Mouse (Mus musculus): ENCODE data around the gene Dbnl. TPM values are rescaled to one million over a fixed set of nuclear protein-coding genes. Genes with fewer than 3 reads are reported as not detected.

The Dbnl gene
- polyA plus RNA-seq, 1 experiment from 2014 or later = 148 TPM

GRCm38 (mm10) chr11:5778481-5778880 is 9.8 kb upstream of the Dbnl start:
- no peak for ATAC-seq (ENCODE audit: low FRiP score, low read depth)
- H3K4me2 ChIP-seq (replicated peaks) = no peak overlapping the region
- H3K27ac ChIP-seq (replicated peaks) = no peak overlapping the region
- H3K4me1 ChIP-seq = no peaks in the 10 kb centered on the region
- 70% methylated on average over 2 of the region's 2 CpGs for WGBS
- no peak overlapping the region for H3K4me3 ChIP-seq
- H3K9ac ChIP-seq (replicated peaks) = no peak overlapping the region
- no peaks in the 10 kb centered on the region for H3K9me3 ChIP-seq
- no peaks in the 10 kb centered on the region for H3K27me3 ChIP-seq
- peaks cover 5% of the 10 kb centered on the region; the same call in 1 of the 2 replicates for H3K36me3 ChIP-seq

- Histone ChIP-seq H3K9ac (replicated peaks) (no peak overlapping the region), H3K9me3 (no peaks in the 10 kb centered on the region), H3K27me3 (no peaks in the 10 kb centered on the region), H3K4me1 (no peaks in the 10 kb centered on the region), H3K36me3 (peaks cover 5% of the 10 kb centered on the region; the same call in 1 of the 2 replicates), H3K4me3 (no peak overlapping the region), H3K4me2 (replicated peaks) (no peak overlapping the region), H3K27ac (replicated peaks) (no peak overlapping the region)
- ATAC-seq (ENCODE audit: low FRiP score, low read depth) = no peak
- WGBS = 93% methylated on average over 6 of the region's 6 CpGs
Observed at GRCm38 (mm10) chr11:5780035-5780499, 8.2 kb upstream of the Dbnl start.

GRCm38 (mm10) chr11:5782199-5782944 is 5.9 kb upstream of the Dbnl start:
- Histone ChIP-seq H3K27me3 (no peaks in the 10 kb centered on the region), H3K9me3 (no peaks in the 10 kb centered on the region), H3K4me1 (peaks cover 4% of the 10 kb centered on the region), H3K4me2 (replicated peaks) (no peak overlapping the region), H3K36me3 (peaks cover 5% of the 10 kb centered on the region; the same call in 1 of the 2 replicates), H3K9ac (replicated peaks) (no peak overlapping the region), H3K27ac (replicated peaks) (no peak overlapping the region), H3K4me3 (no peak overlapping the region)
- WGBS = 74% methylated on average over 8 of the region's 8 CpGs
- ATAC-seq (ENCODE audit: low FRiP score, low read depth) = no peak

- H3K9me3 ChIP-seq = no peaks in the 10 kb centered on the region
- peaks cover 24% of the 10 kb centered on the region for H3K4me1 ChIP-seq
- no peak overlapping the region for H3K9ac ChIP-seq (replicated peaks)
- H3K4me3 ChIP-seq = no peak overlapping the region
- H3K4me2 ChIP-seq (replicated peaks) = no peak overlapping the region
- H3K27me3 ChIP-seq = no peaks in the 10 kb centered on the region
- no peak overlapping the region for H3K27ac ChIP-seq (replicated peaks)
- H3K36me3 ChIP-seq = peaks cover 2% of the 10 kb centered on the region; the same call in 1 of the 2 replicates
- no peak for ATAC-seq (ENCODE audit: low FRiP score, low read depth)
Observed at GRCm38 (mm10) chr11:5785732-5786131, 2.6 kb upstream of the Dbnl start.

DNA sequence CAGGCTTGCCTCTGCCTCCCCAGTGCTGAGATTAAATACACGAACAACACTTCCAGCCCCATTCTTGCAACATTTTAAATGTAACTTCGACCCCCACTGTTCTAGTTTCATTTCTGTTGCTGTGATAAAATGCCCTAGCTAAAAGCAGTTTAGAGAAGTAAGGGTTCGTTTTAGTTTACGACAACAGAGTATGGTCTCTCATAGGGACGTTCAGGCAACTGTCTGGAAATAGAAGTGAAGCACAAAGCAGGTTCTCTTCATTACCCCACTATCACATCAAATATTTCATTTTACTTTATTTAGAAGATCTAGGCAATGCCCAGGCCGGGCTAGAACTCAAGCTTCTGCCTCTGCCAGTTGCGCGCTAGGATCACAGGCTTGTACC is 625 bp upstream of the Dbnl start:
- Histone ChIP-seq H3K4me1 (peaks cover 24% of the 10 kb centered on the region), H3K9ac (replicated peaks) (peak overlapping the region; percentile 88), H3K27me3 (no peaks in the 10 kb centered on the region), H3K4me3 (peak overlapping the region; percentile 91), H3K4me2 (replicated peaks) (peak overlapping the region; percentile 66), H3K27ac (replicated peaks) (peak overlapping the region; percentile 90; the same call in 1 of the 2 replicates), H3K9me3 (no peaks in the 10 kb centered on the region), H3K36me3 (peaks cover 19% of the 10 kb centered on the region)
- WGBS = 43% methylated on average over 8 of the region's 8 CpGs
- no peak for ATAC-seq (ENCODE audit: low FRiP score, low read depth)

- peak overlapping the region; percentile 90 for H3K27ac ChIP-seq (replicated peaks)
Observed at GRCm38 (mm10) chr11:5789071-5789753, 924 bp downstream of the Dbnl start.

DNA sequence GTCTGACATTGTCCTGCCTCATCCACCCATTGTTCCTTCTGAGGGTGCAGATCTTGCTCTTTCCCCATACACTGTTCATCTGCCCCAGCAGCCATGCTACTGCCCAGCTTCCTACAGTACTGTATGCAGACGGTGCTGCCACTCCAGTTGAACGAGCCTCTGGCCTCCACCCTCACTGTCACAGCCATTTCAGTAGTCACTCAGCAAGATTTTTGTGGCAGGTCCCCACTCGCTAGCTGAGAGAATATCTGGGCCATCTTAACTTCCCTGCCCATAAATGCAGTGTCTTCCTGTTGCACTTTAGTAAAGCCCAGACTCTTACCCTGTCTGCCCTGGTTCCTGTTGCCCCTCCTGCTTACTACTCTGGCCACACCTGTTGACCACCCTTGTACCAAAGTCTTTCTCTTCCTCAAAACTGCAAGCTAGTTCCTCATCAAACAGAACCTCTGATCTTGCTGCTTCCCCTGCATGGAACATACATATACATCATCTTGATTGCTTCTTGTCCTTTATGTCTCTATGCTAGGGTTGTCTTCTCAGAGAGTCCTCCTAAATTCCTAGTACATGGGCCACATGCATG is 1.6 kb downstream of the Dbnl start:
- Histone ChIP-seq H3K27ac (replicated peaks) (no peak overlapping the region), H3K4me2 (replicated peaks) (peak overlapping the region; percentile 66), H3K4me3 (peak overlapping the region; percentile 91; the same call in 1 of the 2 replicates), H3K9me3 (no peaks in the 10 kb centered on the region), H3K4me1 (peaks cover 24% of the 10 kb centered on the region), H3K9ac (replicated peaks) (peak overlapping the region; percentile 88; the same call in 1 of the 2 replicates), H3K27me3 (no peaks in the 10 kb centered on the region), H3K36me3 (peaks cover 39% of the 10 kb centered on the region)
- 82% methylated on average over 3 of the region's 3 CpGs for WGBS
- ATAC-seq (ENCODE audit: low FRiP score, low read depth) = no peak

More at GRCm38 (mm10) chr11:5789071-5789753, 924 bp downstream of the Dbnl start:
- Histone ChIP-seq H3K27me3 (no peaks in the 10 kb centered on the region), H3K9me3 (no peaks in the 10 kb centered on the region), H3K36me3 (peaks cover 33% of the 10 kb centered on the region), H3K4me3 (peak overlapping the region; percentile 91), H3K9ac (replicated peaks) (peak overlapping the region; percentile 88), H3K4me2 (replicated peaks) (peak overlapping the region; percentile 66), H3K4me1 (peaks cover 24% of the 10 kb centered on the region)
- 70% methylated on average over 6 of the region's 6 CpGs for WGBS
- no peak for ATAC-seq (ENCODE audit: low FRiP score, low read depth)

GRCm38 (mm10) chr11:5790431-5790830 is 2.1 kb downstream of the Dbnl start:
- Histone ChIP-seq H3K9me3 (no peaks in the 10 kb centered on the region), H3K9ac (replicated peaks) (no peak overlapping the region), H3K36me3 (peaks cover 45% of the 10 kb centered on the region), H3K27ac (replicated peaks) (no peak overlapping the region), H3K4me1 (peaks cover 24% of the 10 kb centered on the region), H3K4me3 (no peak overlapping the region), H3K4me2 (replicated peaks) (no peak overlapping the region), H3K27me3 (no peaks in the 10 kb centered on the region)
- WGBS = 100% methylated on average over 1 of the region's 1 CpGs
- ATAC-seq (ENCODE audit: low FRiP score, low read depth) = no peak

DNA sequence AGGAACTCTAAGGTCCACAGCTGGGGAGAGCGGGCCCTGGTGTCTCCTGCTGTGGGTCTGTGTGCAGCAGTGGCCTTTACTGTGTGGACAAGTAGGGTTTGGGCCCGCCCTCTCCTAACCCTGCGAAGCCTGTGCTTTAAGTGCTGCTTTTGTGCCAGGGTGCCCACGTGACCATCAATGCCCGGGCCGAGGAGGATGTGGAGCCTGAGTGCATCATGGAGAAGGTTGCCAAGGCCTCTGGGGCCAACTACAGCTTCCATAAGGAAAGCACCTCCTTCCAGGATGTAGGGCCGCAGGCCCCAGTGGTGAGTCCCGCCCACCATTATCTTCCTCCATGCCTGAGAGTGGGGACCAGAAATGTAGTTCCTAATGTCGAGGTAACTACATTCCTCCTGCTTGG is 7.0 kb downstream of the Dbnl start:
- 0 out of 2 replicates have a peak, but pooled peaks cover 1% of the 10 kb centered on the region for H3K4me1 ChIP-seq
- H3K27me3 ChIP-seq = no peaks in the 10 kb centered on the region
- no peak for ATAC-seq (ENCODE audit: low FRiP score, low read depth)
- 92% methylated on average over 9 of the region's 9 CpGs for WGBS
- no peak overlapping the region for H3K4me2 ChIP-seq (replicated peaks)
- H3K9me3 ChIP-seq = no peaks in the 10 kb centered on the region
- no peak overlapping the region for H3K9ac ChIP-seq (replicated peaks)
- no peak overlapping the region for H3K4me3 ChIP-seq
- H3K36me3 ChIP-seq = peaks cover 92% of the 10 kb centered on the region
- no peak overlapping the region for H3K27ac ChIP-seq (replicated peaks)

DNA sequence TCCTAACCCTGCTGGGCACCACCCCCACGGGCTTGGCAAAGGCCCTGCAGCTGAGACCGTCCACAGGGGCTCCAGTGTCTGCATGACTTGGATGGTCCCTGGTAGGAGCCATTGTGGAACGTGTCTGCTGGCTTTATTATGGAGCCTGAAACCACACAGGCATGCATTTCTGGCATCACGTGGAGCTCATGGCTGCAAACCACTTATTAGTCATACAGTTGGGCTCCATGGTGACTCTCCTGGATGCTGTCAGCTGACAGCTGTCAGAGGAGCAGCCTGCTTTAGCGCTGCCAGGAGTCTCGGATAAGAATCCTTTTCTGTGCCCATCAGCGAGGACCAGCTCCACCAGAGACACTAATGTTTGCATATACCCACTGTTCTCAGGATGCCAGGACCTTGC is 7.4 kb downstream of the Dbnl start:
- no peak for ATAC-seq (ENCODE audit: low FRiP score, low read depth)
- Histone ChIP-seq H3K36me3 (peaks cover 95% of the 10 kb centered on the region), H3K4me1 (no peaks in the 10 kb centered on the region)

GRCm38 (mm10) chr11:5796939-5797338 is 8.7 kb downstream of the Dbnl start:
- Histone ChIP-seq H3K4me1 (no peaks in the 10 kb centered on the region), H3K27me3 (no peaks in the 10 kb centered on the region), H3K9ac (replicated peaks) (no peak overlapping the region), H3K36me3 (peaks cover 96% of the 10 kb centered on the region), H3K9me3 (no peaks in the 10 kb centered on the region), H3K27ac (replicated peaks) (no peak overlapping the region), H3K4me2 (replicated peaks) (no peak overlapping the region), H3K4me3 (no peak overlapping the region)
- ATAC-seq (ENCODE audit: low FRiP score, low read depth) = no peak
- whole genome bisulfite sequencing = 81% methylated on average over 15 of the region's 15 CpGs

More for the DNA sequence above, 7.4 kb downstream of the Dbnl start:
- H3K4me3 ChIP-seq = no peak overlapping the region
- no peaks in the 10 kb centered on the region for H3K9me3 ChIP-seq
- no peak overlapping the region for H3K9ac ChIP-seq (replicated peaks)
- no peak overlapping the region for H3K27ac ChIP-seq (replicated peaks)
- H3K27me3 ChIP-seq = no peaks in the 10 kb centered on the region
- no peak overlapping the region for H3K4me2 ChIP-seq (replicated peaks)
- 92% methylated on average over 7 of the region's 7 CpGs for WGBS

GRCm38 (mm10) chr11:5797371-5797770 is 9.1 kb downstream of the Dbnl start:
- Histone ChIP-seq H3K9me3 (no peaks in the 10 kb centered on the region), H3K27ac (replicated peaks) (no peak overlapping the region), H3K27me3 (no peaks in the 10 kb centered on the region), H3K36me3 (peaks cover 91% of the 10 kb centered on the region), H3K9ac (replicated peaks) (no peak overlapping the region), H3K4me3 (no peak overlapping the region), H3K4me1 (no peaks in the 10 kb centered on the region), H3K4me2 (replicated peaks) (no peak overlapping the region)
- WGBS = 64% methylated on average over 11 of the region's 11 CpGs
- no peak for ATAC-seq (ENCODE audit: low FRiP score, low read depth)
